Comparison of ENCODE assay signal across 9 mouse cellular contexts in genomic region chr8:120136618-120137017, GRCm38 (mm10). TPM values are rescaled to one million over a fixed set of nuclear protein-coding genes. Genes with fewer than 3 reads are reported as not detected.
DNase-seq lines count a peak whose midpoint lies in the region; ATAC-seq lines count a peak whose summit lies in the region.
"Had no signal": no experiment of that assay in that cellular context is flagged by ENCODE, and none has a peak within 500 bp of the region (broad histone marks: within the 10 kb centered on the region; RNA-seq: fewer than 3 reads in every experiment).

No protein-coding gene starts in this region.

- H3K27ac ChIP-seq in midbrain, embryonic 11.5 days (ENCODE audit: low read depth, low read length), result no peak overlapping the region
- H3K27ac ChIP-seq: midbrain, embryonic 12.5 days had no signal

- WGBS in midbrain, embryonic 11.5 days, result 69% methylated on average over 7 of the region's 7 CpGs

- no peak overlapping the region for H3K4me3 ChIP-seq in midbrain, embryonic 11.5 days (ENCODE audit: low read depth, low read length)
- H3K4me3 ChIP-seq: midbrain, embryonic 12.5 days had no signal

- no peak overlapping the region for H3K9ac ChIP-seq in midbrain, embryonic 11.5 days (ENCODE audit: low read length)
- H3K9ac ChIP-seq: midbrain, embryonic 12.5 days had no signal

- no peaks in the 10 kb centered on the region for H3K9me3 ChIP-seq in midbrain, embryonic 11.5 days (ENCODE audit: control insufficient read depth, low read length)
- H3K9me3 ChIP-seq: midbrain, embryonic 12.5 days had no signal

- no peaks in the 10 kb centered on the region for H3K27me3 ChIP-seq in midbrain, embryonic 11.5 days (ENCODE audit: control insufficient read depth, insufficient read depth, low read length)

- no peak for ATAC-seq in midbrain, embryonic 11.5 days (ENCODE audit: low FRiP score)

- H3K4me1 ChIP-seq in midbrain, embryonic 11.5 days (ENCODE audit: control insufficient read depth, insufficient read depth, low read length), result 0 out of 2 replicates have a peak, but pooled peaks cover 2% of the 10 kb centered on the region

- H3K36me3 ChIP-seq in midbrain, embryonic 11.5 days (ENCODE audit: control insufficient read depth, insufficient read depth, low read length), result no peaks in the 10 kb centered on the region
- H3K36me3 ChIP-seq: midbrain, embryonic 12.5 days had no signal

- peak; percentile 69 for DNase-seq in layer of hippocampus, adult 11-12 months (ENCODE audit: low spot score)
- no peak for DNase-seq in layer of hippocampus, adult 9-10 months (ENCODE audit: low spot score)
- peak; percentile 84 to 87 for DNase-seq in frontal cortex, adult 2 months (ENCODE audit: extremely low spot score in 1 of 2, low spot score in 1 of 2)
- DNase-seq in layer of hippocampus, adult 18-20 months (ENCODE audit: low spot score in 2 of 2), result peak; percentile 56 to 65
- DNase-seq in right cerebral cortex, postnatal 14 days, result peak; percentile 64
- no peak for DNase-seq in spleen, postnatal 4 days (ENCODE audit: low spot score in 2 of 2)
- no peak for DNase-seq in urinary bladder, postnatal 10 days (ENCODE audit: low spot score)
- no peak for DNase-seq in midbrain, embryonic 11.5 days (ENCODE audit: low spot score, missing footprints)

- H3K4me2 ChIP-seq in midbrain, embryonic 11.5 days, result no peak overlapping the region
- H3K4me2 ChIP-seq: midbrain, embryonic 12.5 days had no signal

RNA-seq across cellular contexts. Expression of gene 6430548M08Rik, which starts 22.7 kb away (rescaled TPM):
- polyA plus RNA-seq in frontal cortex, adult 2 months (2012; rRNA removed), result 202 and 212 TPM in 2 replicates
- total RNA-seq in layer of hippocampus, adult 18-20 months (2021), result 100 to 1,000 TPM; 163 to 201 TPM
- 12.4 and 13.5 TPM in 2 replicates for polyA plus RNA-seq in midbrain, embryonic 11.5 days (2014; fragmentation: Nextera tagmentation; extraction: Ambion mirVana)

RNA-seq across cellular contexts. Expression of gene Zdhhc7, which starts 35.3 kb away (rescaled TPM):
- polyA plus RNA-seq in frontal cortex, adult 2 months (2012; rRNA removed), result 33.5 and 36.6 TPM in 2 replicates
- 10 to 100 TPM; 36.6 to 37.1 TPM for total RNA-seq in layer of hippocampus, adult 18-20 months (2021)
- polyA plus RNA-seq in midbrain, embryonic 11.5 days (2014; fragmentation: Nextera tagmentation; extraction: Ambion mirVana), result 24.2 and 25.9 TPM in 2 replicates

RNA-seq across cellular contexts. Expression of gene Fam92b, which starts 40.6 kb away (rescaled TPM):
- polyA plus RNA-seq in frontal cortex, adult 2 months (2012; rRNA removed), result 1.1 and 1.2 TPM in 2 replicates
- total RNA-seq in layer of hippocampus, adult 18-20 months (2021), result under 1 TPM; 0.45 to 0.58 TPM
- polyA plus RNA-seq in midbrain, embryonic 11.5 days (2014; fragmentation: Nextera tagmentation; extraction: Ambion mirVana), result 2.4 and 3.4 TPM in 2 replicates

Comparison
In these comparisons a context has a peak if more than half of its experiments do, and no peak if none do; other contexts are left out.
1. DNase-seq: peak in layer of hippocampus, adult 11-12 months (single experiment), frontal cortex, adult 2 months (2 of 2), layer of hippocampus, adult 18-20 months (2 of 2) and right cerebral cortex, postnatal 14 days (single experiment); none in layer of hippocampus, adult 9-10 months (single experiment), spleen, postnatal 4 days (0 of 2), urinary bladder, postnatal 10 days (single experiment) and midbrain, embryonic 11.5 days (single experiment).
2. RNA of gene 6430548M08Rik, which starts 22.7 kb away (polyA plus RNA-seq): 202 to 212 TPM in frontal cortex, adult 2 months; 12.4 to 13.5 TPM in midbrain, embryonic 11.5 days; every median in the first group is over 10 times any median in the second.